Mouse (Mus musculus) limb, embryonic 12.5 days (tissue): ENCODE measurements around the gene Zmiz1. TPM values are rescaled to one million over a fixed set of nuclear protein-coding genes. Genes with fewer than 3 reads are reported as not detected.

Source experiments
- ATAC-seq: fragments of 200-750 bp; cut with Nextera tagmentation; 2 replicates; pipeline ENCODE4 v1.8.0; 2017; ENCODE audit warnings: low read depth, moderate TSS enrichment; ENCODE audit not compliant: insufficient number of reproducible peaks, insufficient read depth, low FRiP score, low TSS enrichment
- H3K27ac ChIP-seq: fragments of 300-500 bp; sonication (generic); 2 replicates; pipeline ENCODE4 v1.5.1; 2016; ENCODE audit warnings: mild to moderate bottlenecking, moderate library complexity
- H3K27me3 ChIP-seq: fragments of 300-500 bp; sonication (generic); 2 replicates; pipeline ENCODE4 v1.6.1; 2016; ENCODE audit warnings: mild to moderate bottlenecking, moderate library complexity
- H3K36me3 ChIP-seq: fragments of 300-500 bp; sonication (generic); 2 replicates; pipeline ENCODE4 v1.6.1; 2016; ENCODE audit warnings: mild to moderate bottlenecking, moderate library complexity
- H3K4me1 ChIP-seq: fragments of 300-500 bp; sonication (generic); replicated peaks from 2 replicates; pipeline ENCODE4 v1.6.1; 2016
- H3K4me2 ChIP-seq: fragments of 300-500 bp; sonication (generic); 2 replicates; pipeline ENCODE4 v1.6.1; 2016; ENCODE audit warnings: mild to moderate bottlenecking, moderate library complexity
- H3K4me3 ChIP-seq: fragments of 300-500 bp; sonication (generic); replicated peaks from 2 replicates; pipeline ENCODE4 v1.5.1; 2016; ENCODE audit warnings: mild to moderate bottlenecking
- H3K9ac ChIP-seq: fragments of 300-500 bp; sonication (generic); replicated peaks from 2 replicates; pipeline ENCODE4 v1.6.1; 2016; ENCODE audit warnings: mild to moderate bottlenecking, moderate library complexity
- H3K9me3 ChIP-seq: fragments of 300-500 bp; sonication (generic); 2 replicates; pipeline ENCODE4 v1.6.1; 2016; ENCODE audit warnings: mild to moderate bottlenecking, moderate library complexity
- WGBS: fragments of 180-500 bp; shearing (Covaris S2); methylation state at CpG from one replicate; pipeline ENCODE4 v1.1.7; 2016; 5-methylcytosine and 5-hydroxymethylcytosine counted together
- polyA plus RNA-seq: library from polyadenylated mRNA; unstranded; fragments of >200 nt; fragmentation: Nextera tagmentation; extraction: Ambion mirVana; gene quantifications from 2 replicates; pipeline ENCODE4 v1.2.1, GENCODE M21; 2016

Gene Zmiz1
- polyA plus RNA-seq, 1 experiment from 2014 or later: 53.4 TPM

GRCm38 (mm10) chr14:25633539-25634300 is 174.7 kb downstream of the Zmiz1 start:
- 85% methylated on average over 14 of the region's 14 CpGs for WGBS
- Histone ChIP-seq H3K27me3 (no peaks in the 10 kb centered on the region), H3K4me3 (no peak overlapping the region), H3K9me3 (no peaks in the 10 kb centered on the region), H3K36me3 (peaks cover 96% of the 10 kb centered on the region), H3K4me2 (no peak overlapping the region), H3K9ac (no peak overlapping the region; the same call in 1 of the 2 replicates), H3K4me1 (peaks cover 27% of the 10 kb centered on the region), H3K27ac (no peak overlapping the region)
- no peak for ATAC-seq

- peaks cover 96% of the 10 kb centered on the region for H3K36me3 ChIP-seq
- WGBS: 76% methylated on average over 9 of the region's 9 CpGs
- ATAC-seq: no peak
Measured at GRCm38 (mm10) chr14:25634328-25634727, 175.3 kb downstream of the Zmiz1 start.

GRCm38 (mm10) chr14:25635746-25636145 is 176.8 kb downstream of the Zmiz1 start:
- no peaks in the 10 kb centered on the region for H3K9me3 ChIP-seq
- no peak overlapping the region for H3K4me2 ChIP-seq
- WGBS: 56% methylated on average over 12 of the region's 12 CpGs
- H3K4me1 ChIP-seq: peaks cover 36% of the 10 kb centered on the region
- no peak overlapping the region for H3K4me3 ChIP-seq
- no peak overlapping the region for H3K9ac ChIP-seq
- H3K36me3 ChIP-seq: peaks cover 96% of the 10 kb centered on the region
- H3K27ac ChIP-seq: peak overlapping the region; percentile 35; the same call in 1 of the 2 replicates
- no peak for ATAC-seq
- H3K27me3 ChIP-seq: no peaks in the 10 kb centered on the region

More at GRCm38 (mm10) chr14:25634328-25634727, 175.3 kb downstream of the Zmiz1 start:
- H3K27ac ChIP-seq: no peak overlapping the region
- peaks cover 28% of the 10 kb centered on the region for H3K4me1 ChIP-seq
- no peak overlapping the region for H3K4me3 ChIP-seq
- H3K9me3 ChIP-seq: no peaks in the 10 kb centered on the region
- no peaks in the 10 kb centered on the region for H3K27me3 ChIP-seq
- H3K4me2 ChIP-seq: no peak overlapping the region
- H3K9ac ChIP-seq: no peak overlapping the region; the same call in 1 of the 2 replicates

DNA sequence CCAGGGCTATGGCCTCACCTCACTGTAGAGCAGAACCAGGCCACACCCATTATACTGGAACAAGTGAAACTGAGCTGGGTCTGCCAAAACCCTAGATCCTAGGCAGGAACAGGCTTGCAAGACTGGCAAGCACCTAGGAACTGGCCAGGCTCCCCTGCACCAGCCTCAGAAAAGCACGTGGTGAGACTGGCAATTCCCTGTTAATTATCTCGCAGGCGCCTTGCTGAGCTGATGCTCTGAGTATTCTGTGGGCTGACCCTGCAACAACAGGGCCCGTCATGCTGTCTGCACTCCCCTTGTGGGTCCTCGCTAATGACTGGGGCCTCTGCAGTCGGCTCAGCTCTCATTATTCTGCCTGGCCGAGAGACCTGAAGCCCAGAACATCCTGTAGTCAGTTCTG is 177.3 kb downstream of the Zmiz1 start:
- Histone ChIP-seq H3K4me3 (no peak overlapping the region), H3K9me3 (no peaks in the 10 kb centered on the region), H3K9ac (no peak overlapping the region), H3K4me2 (no peak overlapping the region), H3K27me3 (no peaks in the 10 kb centered on the region), H3K4me1 (peaks cover 38% of the 10 kb centered on the region), H3K36me3 (peaks cover 96% of the 10 kb centered on the region), H3K27ac (no peak overlapping the region)
- no peak for ATAC-seq
- WGBS: 35% methylated on average over 7 of the region's 7 CpGs

DNA sequence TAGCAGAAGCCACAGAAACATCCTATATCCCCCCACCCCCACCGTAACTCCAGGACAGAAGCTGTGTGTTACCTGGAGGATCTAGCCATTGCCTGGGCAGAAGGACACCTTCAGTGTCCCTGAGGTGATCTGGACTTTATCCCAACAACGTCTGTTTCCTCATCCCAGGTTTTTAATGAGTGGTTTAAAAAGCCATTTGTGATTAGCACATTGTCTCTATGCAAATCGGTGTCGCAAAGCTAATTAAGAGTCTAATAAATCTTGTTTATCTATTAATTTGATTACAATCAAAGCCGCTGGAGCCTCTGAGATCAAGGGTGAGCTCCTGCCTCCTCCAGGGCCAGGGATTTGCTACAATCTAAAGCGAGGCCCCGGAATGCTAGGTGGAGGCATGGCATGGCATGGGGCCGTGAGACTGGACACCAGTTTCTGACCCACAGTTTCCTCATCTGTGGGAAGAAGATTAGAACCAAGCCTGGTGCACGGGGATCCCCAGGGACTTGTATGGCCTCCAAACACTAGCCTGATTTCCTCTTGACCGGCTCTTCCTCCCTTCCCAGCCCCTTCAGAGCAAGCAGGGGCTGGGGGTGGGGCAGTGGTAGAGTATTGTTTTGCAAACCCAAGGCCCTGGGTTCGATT is 180.3 kb downstream of the Zmiz1 start:
- H3K4me1 ChIP-seq: peaks cover 27% of the 10 kb centered on the region
- no peak overlapping the region for H3K4me3 ChIP-seq
- H3K9ac ChIP-seq: no peak overlapping the region
- no peaks in the 10 kb centered on the region for H3K27me3 ChIP-seq
- ATAC-seq: no peak
- H3K4me2 ChIP-seq: no peak overlapping the region
- H3K9me3 ChIP-seq: no peaks in the 10 kb centered on the region
- no peak overlapping the region for H3K27ac ChIP-seq
- 76% methylated on average over 11 of the region's 11 CpGs for WGBS
- peaks cover 97% of the 10 kb centered on the region for H3K36me3 ChIP-seq

DNA sequence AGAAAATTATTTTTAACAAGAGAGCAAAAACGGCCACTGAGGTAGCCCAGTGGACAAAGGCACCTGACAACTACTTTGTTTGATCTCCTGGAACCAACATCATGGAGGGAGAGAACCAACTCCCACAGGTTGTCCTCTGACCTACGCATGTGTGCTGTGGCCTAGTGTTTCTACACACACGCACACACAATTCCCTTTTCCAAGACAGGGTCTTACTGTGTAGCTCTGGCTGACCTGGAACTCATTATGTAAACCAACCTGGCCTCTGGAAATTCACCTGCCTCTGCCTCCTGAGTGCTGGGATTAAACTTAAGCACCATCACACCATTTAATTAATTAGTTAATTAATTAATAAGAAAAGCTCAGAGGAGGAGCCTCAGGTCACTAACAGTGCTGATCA is 181.0 kb downstream of the Zmiz1 start:
- no peaks in the 10 kb centered on the region for H3K9me3 ChIP-seq
- no peak overlapping the region for H3K4me3 ChIP-seq
- no peak overlapping the region for H3K4me2 ChIP-seq
- ATAC-seq: no peak
- H3K4me1 ChIP-seq: peaks cover 21% of the 10 kb centered on the region
- H3K9ac ChIP-seq: no peak overlapping the region
- peaks cover 100% of the 10 kb centered on the region for H3K36me3 ChIP-seq
- peak overlapping the region; percentile 41; the same call in 1 of the 2 replicates for H3K27ac ChIP-seq
- WGBS: 83% methylated on average over 3 of the region's 3 CpGs
- H3K27me3 ChIP-seq: no peaks in the 10 kb centered on the region

GRCm38 (mm10) chr14:25640421-25641056 is 181.6 kb downstream of the Zmiz1 start:
- H3K4me1 ChIP-seq: peaks cover 16% of the 10 kb centered on the region
- H3K4me3 ChIP-seq: no peak overlapping the region
- H3K4me2 ChIP-seq: no peak overlapping the region
- H3K27ac ChIP-seq: peak overlapping the region; percentile 41; the same call in 1 of the 2 replicates
- H3K9me3 ChIP-seq: no peaks in the 10 kb centered on the region
- 66% methylated on average over 6 of the region's 6 CpGs for WGBS
- H3K9ac ChIP-seq: no peak overlapping the region
- peak; percentile 43; the same call in 1 of the 2 replicates for ATAC-seq
- peaks cover 100% of the 10 kb centered on the region for H3K36me3 ChIP-seq
- H3K27me3 ChIP-seq: no peaks in the 10 kb centered on the region

DNA sequence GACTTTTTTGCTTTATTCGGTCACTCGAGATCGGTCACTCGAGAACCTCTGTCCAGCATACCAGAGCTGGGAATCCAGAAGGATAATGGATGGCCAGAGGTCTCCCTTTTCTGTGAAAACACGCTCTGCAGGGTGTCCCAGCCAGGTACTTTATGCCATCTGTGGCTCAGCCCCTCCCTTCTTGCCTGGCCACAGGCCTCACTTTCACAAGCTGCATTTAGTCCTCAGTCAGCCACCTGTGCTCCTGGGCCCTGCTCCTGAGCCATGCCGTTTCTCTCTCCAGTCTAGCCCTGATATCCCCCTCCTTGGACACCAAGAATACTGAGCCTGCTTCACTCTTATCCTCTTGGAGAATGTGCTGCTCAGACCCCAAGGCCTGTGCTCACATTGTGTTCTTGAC is 182.1 kb downstream of the Zmiz1 start:
- ATAC-seq: no peak
- H3K4me1 ChIP-seq: peaks cover 16% of the 10 kb centered on the region
- H3K27ac ChIP-seq: no peak overlapping the region; the same call in 1 of the 2 replicates
- WGBS: 84% methylated on average over 6 of the region's 6 CpGs
- H3K27me3 ChIP-seq: no peaks in the 10 kb centered on the region
- H3K9me3 ChIP-seq: no peaks in the 10 kb centered on the region
- H3K36me3 ChIP-seq: peaks cover 100% of the 10 kb centered on the region
- no peak overlapping the region for H3K4me3 ChIP-seq
- no peak overlapping the region for H3K9ac ChIP-seq
- no peak overlapping the region for H3K4me2 ChIP-seq

DNA sequence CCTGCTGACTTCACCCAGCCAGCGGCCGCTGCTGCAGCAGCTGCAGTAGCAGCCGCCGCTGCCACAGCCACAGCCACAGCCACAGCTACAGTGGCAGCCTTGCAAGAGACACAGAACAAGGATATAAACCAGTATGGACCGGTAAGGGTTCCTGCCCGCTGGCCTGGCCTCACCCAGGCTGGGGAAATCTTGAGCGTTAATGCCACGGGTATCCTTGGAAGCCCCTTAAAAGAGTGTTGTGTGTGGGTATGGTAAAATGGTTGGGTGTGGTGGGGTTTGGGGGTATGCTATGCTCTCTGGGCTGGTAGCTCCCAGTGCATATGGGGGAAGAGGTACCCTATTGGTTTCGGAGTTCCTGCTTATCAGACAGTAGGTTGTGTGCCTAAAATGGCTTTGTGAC is 186.7 kb downstream of the Zmiz1 start:
- ATAC-seq: no peak
- no peak overlapping the region for H3K9ac ChIP-seq
- H3K4me3 ChIP-seq: no peak overlapping the region
- H3K4me2 ChIP-seq: no peak overlapping the region
- no peaks in the 10 kb centered on the region for H3K27me3 ChIP-seq
- peaks cover 2% of the 10 kb centered on the region; the same call in 1 of the 2 replicates for H3K4me1 ChIP-seq
- no peaks in the 10 kb centered on the region for H3K9me3 ChIP-seq
- H3K36me3 ChIP-seq: peaks cover 100% of the 10 kb centered on the region
- no peak overlapping the region for H3K27ac ChIP-seq
- 93% methylated on average over 9 of the region's 9 CpGs for WGBS

GRCm38 (mm10) chr14:25646161-25646621 is 187.2 kb downstream of the Zmiz1 start:
- Histone ChIP-seq H3K27ac (no peak overlapping the region), H3K27me3 (no peaks in the 10 kb centered on the region), H3K9me3 (no peaks in the 10 kb centered on the region), H3K4me2 (no peak overlapping the region), H3K36me3 (peaks cover 100% of the 10 kb centered on the region), H3K4me3 (no peak overlapping the region), H3K9ac (no peak overlapping the region), H3K4me1 (no peaks in the 10 kb centered on the region)
- no peak for ATAC-seq
- WGBS: 96% methylated on average over 1 of the region's 2 CpGs

DNA sequence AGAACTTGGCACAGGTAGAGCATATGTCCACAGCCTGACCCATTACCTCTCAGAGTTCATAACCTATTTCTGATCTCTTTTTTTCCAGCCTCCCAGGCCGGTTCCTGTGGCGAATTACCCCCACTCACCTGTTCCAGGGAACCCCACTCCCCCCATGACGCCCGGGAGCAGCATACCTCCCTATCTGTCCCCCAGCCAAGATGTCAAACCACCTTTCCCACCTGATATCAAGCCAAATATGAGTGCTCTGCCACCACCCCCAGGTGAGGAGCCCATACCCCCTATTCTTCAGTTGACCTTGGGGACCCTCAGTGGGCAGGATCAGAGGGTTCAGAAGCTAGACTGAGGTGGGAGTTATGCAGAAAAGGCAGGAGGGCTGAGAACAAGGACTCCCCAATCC is 192.1 kb downstream of the Zmiz1 start:
- no peaks in the 10 kb centered on the region for H3K27me3 ChIP-seq
- no peak overlapping the region for H3K9ac ChIP-seq
- H3K4me3 ChIP-seq: no peak overlapping the region
- no peaks in the 10 kb centered on the region for H3K9me3 ChIP-seq
- H3K36me3 ChIP-seq: peaks cover 100% of the 10 kb centered on the region
- no peak overlapping the region for H3K4me2 ChIP-seq
- H3K27ac ChIP-seq: no peak overlapping the region
- ATAC-seq: no peak
- WGBS: 90% methylated on average over 4 of the region's 4 CpGs
- no peaks in the 10 kb centered on the region for H3K4me1 ChIP-seq
